Mouse (Mus musculus): ENCODE measurements around the gene Epha4. TPM values are rescaled to one million over a fixed set of nuclear protein-coding genes. Genes with fewer than 3 reads are reported as not detected.

The Epha4 gene
- total RNA-seq, 2 experiments from 2014 or later = 1.4 to 3.0 TPM

- no peak overlapping the region for H3K27ac ChIP-seq
- no peak overlapping the region for H3K4me3 ChIP-seq
- no peak for TF ChIP-seq CTCF (IDR thresholded peaks at IDR 0.05)
- no peak for DNase-seq
- intact Hi-C loops (cut with DNase I) = no loop called here
Measured at GRCm38 (mm10) chr1:77521640-77522539, 7.0 kb upstream of the Epha4 start.

GRCm38 (mm10) chr1:77518715-77519114, 3.8 kb upstream of the Epha4 start:
- no peak for DNase-seq
- no peak for TF ChIP-seq CTCF (IDR thresholded peaks at IDR 0.05)
- H3K4me3 ChIP-seq = no peak overlapping the region
- H3K27ac ChIP-seq = no peak overlapping the region
- intact Hi-C loops (cut with DNase I) = loop anchor here (5.0 to 10.0 kb wide), 2 partner anchors 324 to 1591 kb away; no protein-coding TSS in a partner anchor

- Histone ChIP-seq H3K4me3 (peak overlapping the region; percentile 88), H3K27ac (peak overlapping the region; percentile 62)
- TF ChIP-seq CTCF (IDR thresholded peaks at IDR 0.05) = no peak; the same call in 1 of the 2 replicates
- peak; percentile 91 for DNase-seq
- intact Hi-C loops (cut with DNase I) = loop anchor here (1.0 to 10.0 kb wide), 3 partner anchors 322 to 1862 kb away; no protein-coding TSS in a partner anchor
Measured at GRCm38 (mm10) chr1:77516203-77516991, 1.5 kb upstream of the Epha4 start.

GRCm38 (mm10) chr1:77515651-77515981, 728 bp upstream of the Epha4 start:
- peak overlapping the region; percentile 62 for H3K27ac ChIP-seq
- DNase-seq = peak; percentile 28
- TF ChIP-seq CTCF (IDR thresholded peaks at IDR 0.05) = no peak
- intact Hi-C loops (cut with DNase I) = loop anchor here (5.0 to 10.0 kb wide), 2 partner anchors 321 to 1588 kb away; no protein-coding TSS in a partner anchor
- H3K4me3 ChIP-seq = peak overlapping the region; percentile 88

- intact Hi-C loops (cut with DNase I) = loop anchor here (10.0 kb wide), 1 partner anchor 320 kb away; no protein-coding TSS in a partner anchor
- TF ChIP-seq CTCF (IDR thresholded peaks at IDR 0.05) = peak; percentile 27; the same call in 1 of the 2 replicates
- peak; percentile 68 for DNase-seq
Measured at GRCm38 (mm10) chr1:77514325-77514962, 444 bp downstream of the Epha4 start.

GRCm38 (mm10) chr1:77513959-77514324, 946 bp downstream of the Epha4 start:
- peak overlapping the region; percentile 79 for H3K27ac ChIP-seq
- H3K4me3 ChIP-seq = peak overlapping the region; percentile 88
- DNase-seq = no peak
- no peak for TF ChIP-seq CTCF (IDR thresholded peaks at IDR 0.05)
- intact Hi-C loops (cut with DNase I) = loop anchor here (2.0 to 10.0 kb wide), 2 partner anchors 51 to 319 kb away; no protein-coding TSS in a partner anchor

More at GRCm38 (mm10) chr1:77514325-77514962, 444 bp downstream of the Epha4 start:
- Histone ChIP-seq H3K4me3 (peak overlapping the region; percentile 88), H3K27ac (peak overlapping the region; percentile 79)

- peak overlapping the region; percentile 63 for H3K27ac ChIP-seq
- peak overlapping the region; percentile 88 for H3K4me3 ChIP-seq
- TF ChIP-seq CTCF (IDR thresholded peaks at IDR 0.05) = peak; percentile 24; the same call in 1 of the 2 replicates
- peak; percentile 31 for DNase-seq
- intact Hi-C loops (cut with DNase I) = loop anchor here (2.0 to 10.0 kb wide), 2 partner anchors 51 to 319 kb away; no protein-coding TSS in a partner anchor
Measured at GRCm38 (mm10) chr1:77513411-77513941, 1.4 kb downstream of the Epha4 start.

GRCm38 (mm10) chr1:77512431-77513195, 2.3 kb downstream of the Epha4 start:
- no peak overlapping the region for H3K27ac ChIP-seq
- H3K4me3 ChIP-seq = peak overlapping the region; percentile 88
- TF ChIP-seq CTCF (IDR thresholded peaks at IDR 0.05) = no peak
- intact Hi-C loops (cut with DNase I) = loop anchor here (2.0 to 10.0 kb wide), 2 partner anchors 50 to 318 kb away; no protein-coding TSS in a partner anchor
- no peak for DNase-seq

- no peak for TF ChIP-seq CTCF (IDR thresholded peaks at IDR 0.05)
- DNase-seq = no peak
- Histone ChIP-seq H3K4me3 (peak overlapping the region; percentile 88; the same call in 1 of the 2 replicates), H3K27ac (no peak overlapping the region)
- intact Hi-C loops (cut with DNase I) = loop anchor here (2.0 to 10.0 kb wide), 2 partner anchors 49 to 317 kb away; no protein-coding TSS in a partner anchor
Measured at GRCm38 (mm10) chr1:77512059-77512407, 2.9 kb downstream of the Epha4 start.

GRCm38 (mm10) chr1:77511372-77512058, 3.4 kb downstream of the Epha4 start:
- DNase-seq = no peak
- Histone ChIP-seq H3K4me3 (no peak overlapping the region; the same call in 1 of the 2 replicates), H3K27ac (no peak overlapping the region)
- intact Hi-C loops (cut with DNase I) = loop anchor here (2.0 to 10.0 kb wide), 2 partner anchors 49 to 317 kb away; no protein-coding TSS in a partner anchor
- no peak for TF ChIP-seq CTCF (IDR thresholded peaks at IDR 0.05)
